Mouse (Mus musculus): ENCODE data around the gene Kat6b.
"Not testable (repeated sequence)": the region's sequence is repeated elsewhere in the genome, so short reads cannot be mapped to it uniquely, and the experiment has no call there.

Gene Kat6b

GRCm38 (mm10) chr14:21484693-21485092, 3.5 kb downstream of the Kat6b start:
- DNase-seq (ENCODE audit: low spot score in 2 of 2): no peak

GRCm38 (mm10) chr14:21485961-21486520, 4.8 kb downstream of the Kat6b start:
- no peak for DNase-seq (ENCODE audit: low spot score in 2 of 2)

DNA sequence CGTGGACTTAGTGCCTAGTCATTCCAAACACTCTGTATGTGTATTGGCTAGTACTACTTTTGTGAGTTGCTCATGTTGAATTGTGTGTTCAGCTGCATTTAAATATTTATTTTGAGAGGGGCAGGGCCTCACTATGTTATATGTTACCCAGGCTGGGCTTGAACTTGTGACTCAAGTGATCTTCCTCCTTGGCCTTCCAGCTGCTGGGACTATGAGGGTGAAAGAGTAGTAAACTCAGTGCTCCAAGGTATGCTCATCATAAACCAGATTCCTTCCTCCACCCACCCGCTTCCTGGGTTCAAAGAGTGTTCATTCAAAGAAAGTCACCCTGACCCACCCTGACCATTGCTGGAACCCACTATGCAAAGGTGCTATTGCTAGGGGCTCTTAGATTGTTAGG, 5.9 kb downstream of the Kat6b start:
- DNase-seq (ENCODE audit: low spot score in 2 of 2): not testable (repeated sequence)

DNA sequence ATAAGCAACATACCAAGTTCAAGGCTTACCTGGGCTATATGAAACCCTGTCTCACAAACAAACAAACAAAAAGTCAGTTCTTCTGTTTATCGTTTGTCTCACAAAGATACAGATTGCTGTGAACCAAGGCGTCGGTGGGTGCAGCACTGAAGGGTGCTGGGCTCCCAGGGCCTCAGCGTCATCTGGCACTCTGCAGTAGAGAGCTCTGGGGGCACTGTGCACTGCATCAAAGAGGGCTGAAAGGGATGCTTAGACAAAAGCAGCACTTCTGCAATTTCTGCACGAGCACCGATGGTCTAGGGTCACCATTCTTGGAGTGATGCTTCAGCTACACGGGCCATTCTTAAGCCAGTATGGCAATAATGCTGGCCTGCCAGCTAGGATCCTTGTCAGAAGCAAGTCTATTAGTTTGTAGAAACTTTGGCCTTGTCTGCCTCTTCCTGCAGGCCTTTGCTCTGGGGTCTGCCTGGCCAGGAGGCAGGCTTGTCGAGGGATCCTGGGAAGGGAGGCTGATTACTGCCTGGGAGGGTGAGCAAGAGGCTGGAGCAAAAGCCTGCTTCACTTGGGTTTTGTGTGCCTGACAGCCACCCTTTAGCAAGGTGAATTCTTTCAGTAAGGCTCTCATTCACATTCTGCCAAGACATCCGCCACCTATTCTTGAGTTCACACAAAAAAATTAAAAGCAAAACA, 7.3 kb downstream of the Kat6b start:
- DNase-seq (ENCODE audit: low spot score in 2 of 2): not testable (repeated sequence)

DNA sequence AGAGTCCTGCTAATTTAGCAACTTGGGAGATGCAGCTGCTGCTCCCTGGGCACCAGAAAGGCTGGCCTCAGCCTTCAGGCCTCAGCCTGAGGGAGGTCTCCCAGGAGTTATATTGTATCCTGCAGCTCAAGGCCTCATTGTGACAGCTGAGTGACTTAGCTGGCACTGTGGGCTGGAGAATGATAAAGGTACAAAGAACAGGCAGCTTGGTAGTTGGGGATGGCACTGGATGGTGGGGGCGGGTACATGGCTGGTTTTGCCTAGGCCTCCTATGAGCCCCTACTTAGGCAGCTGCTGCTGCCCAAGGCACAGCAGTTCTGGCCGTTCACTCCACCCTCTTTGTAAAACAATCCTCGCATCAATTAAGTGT, 7.9 kb downstream of the Kat6b start:
- no peak for DNase-seq (ENCODE audit: low spot score in 2 of 2)

GRCm38 (mm10) chr14:21490141-21490540, 8.9 kb downstream of the Kat6b start:
- no peak for DNase-seq (ENCODE audit: low spot score in 2 of 2)

DNA sequence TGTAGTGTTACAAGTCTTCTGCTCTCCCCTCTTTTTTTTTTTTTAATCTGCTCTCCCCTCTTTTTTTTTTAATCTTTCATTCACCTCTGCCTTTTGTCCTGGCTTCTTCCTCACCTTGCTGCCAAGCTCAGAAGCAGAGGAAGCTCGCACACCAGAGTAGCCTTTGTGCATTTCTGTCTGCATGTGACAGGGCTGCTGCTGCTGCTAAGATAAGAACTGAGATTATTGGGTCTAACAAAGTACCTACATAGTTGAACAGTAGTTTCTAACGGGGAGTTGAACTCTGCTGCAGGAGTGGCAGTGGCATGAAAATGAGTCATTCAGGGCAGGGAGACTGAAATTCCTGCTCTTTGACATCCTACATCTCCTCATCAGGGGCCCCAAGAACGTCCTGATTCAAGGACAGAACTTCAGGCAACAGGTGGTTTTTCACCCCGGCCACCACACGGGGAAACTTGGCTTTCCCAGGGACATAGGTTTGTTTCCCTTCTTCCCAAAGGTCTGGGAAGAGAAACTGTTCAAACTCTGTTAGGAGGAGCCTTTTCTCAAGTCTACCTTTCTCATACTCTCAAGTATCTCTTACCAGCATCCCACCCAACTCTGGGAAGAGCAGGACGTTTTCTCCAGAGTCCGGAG, 17.2 kb downstream of the Kat6b start:
- DNase-seq (ENCODE audit: low spot score in 2 of 2): no peak

- DNase-seq (ENCODE audit: low spot score in 2 of 2): peak; percentile 27 to 74
Measured at GRCm38 (mm10) chr14:21499011-21499581, 17.9 kb downstream of the Kat6b start.

DNA sequence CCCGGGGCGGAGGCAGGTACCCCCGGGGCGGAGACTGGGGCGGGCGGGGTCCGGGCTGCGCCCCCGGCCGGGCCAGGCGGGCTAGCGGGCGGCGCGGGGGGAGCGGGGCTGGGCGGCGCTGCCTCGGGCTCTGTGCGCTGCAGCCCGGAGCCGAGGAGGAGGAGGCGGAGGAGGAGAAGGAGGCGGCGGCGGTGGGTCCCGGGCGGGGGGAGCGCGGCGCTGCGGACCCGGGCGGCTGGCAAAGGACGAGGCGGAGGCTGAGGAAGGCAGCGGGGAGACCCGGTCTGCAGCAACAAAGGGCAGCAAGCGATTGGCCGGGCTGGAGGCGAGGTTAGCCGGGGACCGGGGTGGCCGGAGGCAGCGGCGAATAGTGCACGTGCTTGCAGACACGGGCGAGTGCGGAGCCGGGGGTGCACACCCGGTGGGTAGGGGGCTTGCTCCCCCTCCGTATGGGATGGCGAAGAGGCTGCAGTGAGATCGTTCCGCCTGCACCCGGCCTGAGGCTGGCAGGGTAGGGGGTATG, 18.5 kb downstream of the Kat6b start:
- peak; percentile 58 to 84 for DNase-seq (ENCODE audit: low spot score in 2 of 2)

- DNase-seq (ENCODE audit: low spot score in 2 of 2): peak; percentile 98 to 99
Measured at GRCm38 (mm10) chr14:21500154-21501047, 19.2 kb downstream of the Kat6b start.

DNA sequence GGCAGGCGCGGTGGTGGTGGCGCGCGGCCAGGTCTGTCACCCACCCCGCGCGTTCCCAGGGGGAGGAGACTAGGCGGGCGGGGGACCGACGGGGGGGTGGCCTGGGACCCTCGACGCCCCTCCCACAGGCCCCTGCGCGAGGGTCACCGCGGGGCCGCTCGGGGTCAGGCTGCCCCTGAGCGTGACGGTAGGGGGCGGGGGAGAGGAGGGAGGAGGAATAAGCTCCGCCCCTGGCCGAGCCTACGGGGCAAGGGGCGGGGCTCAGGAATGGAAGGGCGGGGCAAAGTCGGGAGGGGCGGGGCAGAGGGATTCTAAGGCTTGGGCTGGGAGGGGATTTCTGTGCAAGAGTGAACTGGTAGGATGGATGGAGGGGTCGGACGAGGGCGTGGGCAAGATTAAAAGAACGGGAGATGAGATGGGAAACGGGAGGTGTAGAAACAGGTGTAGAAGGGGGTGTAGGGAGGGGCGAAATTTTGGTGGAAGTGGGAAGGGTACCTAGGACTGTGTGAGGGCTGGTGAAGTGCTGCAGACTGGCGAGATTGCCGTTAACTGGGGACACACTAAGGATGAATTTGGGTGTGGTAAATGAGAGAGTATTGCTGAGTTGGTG, 19.9 kb downstream of the Kat6b start:
- peak; percentile 87 to 96 for DNase-seq (ENCODE audit: low spot score in 2 of 2)

GRCm38 (mm10) chr14:21505036-21505435, 23.8 kb downstream of the Kat6b start:
- no peak for DNase-seq (ENCODE audit: low spot score in 2 of 2)

DNA sequence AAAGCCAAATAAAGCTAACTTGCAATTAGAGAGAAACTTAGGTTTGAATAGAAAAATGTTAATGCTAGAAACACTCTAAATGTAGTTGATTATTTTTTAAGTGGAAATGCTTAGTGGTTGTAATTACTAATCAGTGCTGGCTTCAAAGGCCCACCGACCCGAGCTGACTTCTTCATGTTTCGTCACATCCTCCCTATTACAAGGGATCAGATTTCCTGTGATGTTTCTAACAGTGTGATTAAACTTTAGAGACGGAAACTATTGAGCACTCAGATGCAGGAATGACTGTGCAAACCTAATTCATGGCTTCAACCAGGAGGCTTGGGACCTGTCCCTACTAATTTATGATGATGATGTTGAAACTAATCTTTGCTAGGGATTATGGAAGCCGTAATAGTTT, 25.8 kb downstream of the Kat6b start:
- no peak for DNase-seq (ENCODE audit: low spot score in 2 of 2)

DNA sequence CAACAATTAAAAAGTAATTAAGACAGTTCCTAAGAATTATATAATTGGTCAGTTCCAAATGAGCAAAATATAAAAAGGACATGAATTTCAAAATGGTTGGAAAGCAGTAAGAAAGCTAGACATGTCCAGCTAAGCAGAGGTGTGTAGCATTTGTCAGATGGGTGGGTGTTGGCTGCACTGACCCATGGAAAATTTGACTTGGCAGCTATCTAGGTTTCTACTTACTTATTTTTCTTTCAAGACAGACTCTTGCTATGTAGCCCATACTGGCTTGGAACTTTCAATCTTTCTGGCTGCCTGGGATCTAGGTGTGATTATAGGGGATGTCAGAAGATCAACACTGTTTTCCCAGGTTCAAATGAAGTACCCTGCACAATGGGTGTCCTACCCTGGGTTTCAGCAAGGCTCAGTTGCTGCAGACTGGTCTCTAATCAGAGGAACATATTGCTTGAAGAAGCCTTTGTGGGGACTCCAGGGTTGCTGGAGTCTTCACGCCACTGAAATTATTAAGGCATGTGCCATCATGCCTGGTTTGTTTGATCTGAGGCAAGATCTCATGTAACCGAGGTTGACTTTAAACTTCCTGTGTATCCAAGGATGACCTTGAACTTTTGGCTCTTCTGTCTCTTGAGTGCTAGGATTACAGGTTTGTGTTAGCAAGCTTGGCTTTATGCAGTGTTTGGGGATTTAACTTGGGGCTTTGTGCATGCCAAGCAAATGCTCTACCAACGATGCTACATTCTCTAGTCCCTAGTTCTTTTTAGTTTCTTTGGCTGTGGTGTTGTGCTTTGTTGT, 28.1 kb downstream of the Kat6b start:
- no peak for DNase-seq (ENCODE audit: low spot score in 2 of 2)

GRCm38 (mm10) chr14:21511438-21511837, 30.2 kb downstream of the Kat6b start:
- no peak for DNase-seq (ENCODE audit: low spot score in 2 of 2)

GRCm38 (mm10) chr14:21515505-21515904, 34.3 kb downstream of the Kat6b start:
- DNase-seq (ENCODE audit: low spot score in 2 of 2): no peak

DNA sequence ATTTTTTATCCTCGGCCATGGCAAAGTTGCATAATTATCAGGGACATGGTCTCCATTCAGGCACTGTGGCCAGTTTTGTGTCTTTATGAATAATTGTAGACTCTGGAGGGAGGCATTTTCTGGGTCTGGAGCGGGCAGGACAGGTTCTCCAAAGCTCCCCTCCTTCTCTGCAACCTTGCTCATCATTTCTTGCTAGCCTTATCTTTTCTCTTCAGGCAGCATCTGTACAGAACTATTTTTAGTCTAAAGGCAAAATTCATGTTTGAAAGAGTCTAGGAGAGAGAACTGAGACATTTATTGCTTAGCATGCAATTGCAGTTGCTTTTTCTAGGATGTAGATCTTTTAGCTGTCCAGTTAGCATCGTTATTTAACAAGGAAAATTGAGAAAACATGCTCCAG, 38.1 kb downstream of the Kat6b start:
- DNase-seq (ENCODE audit: low spot score in 2 of 2): no peak

GRCm38 (mm10) chr14:21520496-21520895, 39.3 kb downstream of the Kat6b start:
- no peak for DNase-seq (ENCODE audit: low spot score in 2 of 2)

DNA sequence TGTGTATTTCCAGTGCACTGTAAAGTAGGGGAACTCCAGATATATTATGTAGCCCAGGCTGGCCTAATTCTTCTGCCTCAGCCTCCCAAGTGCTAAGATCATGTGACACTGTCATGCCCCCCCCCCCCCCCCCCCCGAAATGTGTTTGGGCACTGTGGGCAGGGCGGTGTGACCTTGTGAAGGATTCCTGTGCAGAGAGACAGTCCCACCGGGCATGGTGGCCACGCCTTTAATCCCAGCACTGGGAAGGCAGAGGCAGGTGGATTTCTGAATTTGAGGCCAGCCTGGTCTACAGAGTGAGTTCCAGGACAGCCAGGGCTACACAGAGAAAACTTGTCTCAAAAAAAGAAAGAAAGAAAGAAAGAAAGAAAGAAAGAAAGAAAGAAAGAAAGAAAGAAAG, 40.3 kb downstream of the Kat6b start:
- not testable (repeated sequence) for DNase-seq (ENCODE audit: low spot score in 2 of 2)

DNA sequence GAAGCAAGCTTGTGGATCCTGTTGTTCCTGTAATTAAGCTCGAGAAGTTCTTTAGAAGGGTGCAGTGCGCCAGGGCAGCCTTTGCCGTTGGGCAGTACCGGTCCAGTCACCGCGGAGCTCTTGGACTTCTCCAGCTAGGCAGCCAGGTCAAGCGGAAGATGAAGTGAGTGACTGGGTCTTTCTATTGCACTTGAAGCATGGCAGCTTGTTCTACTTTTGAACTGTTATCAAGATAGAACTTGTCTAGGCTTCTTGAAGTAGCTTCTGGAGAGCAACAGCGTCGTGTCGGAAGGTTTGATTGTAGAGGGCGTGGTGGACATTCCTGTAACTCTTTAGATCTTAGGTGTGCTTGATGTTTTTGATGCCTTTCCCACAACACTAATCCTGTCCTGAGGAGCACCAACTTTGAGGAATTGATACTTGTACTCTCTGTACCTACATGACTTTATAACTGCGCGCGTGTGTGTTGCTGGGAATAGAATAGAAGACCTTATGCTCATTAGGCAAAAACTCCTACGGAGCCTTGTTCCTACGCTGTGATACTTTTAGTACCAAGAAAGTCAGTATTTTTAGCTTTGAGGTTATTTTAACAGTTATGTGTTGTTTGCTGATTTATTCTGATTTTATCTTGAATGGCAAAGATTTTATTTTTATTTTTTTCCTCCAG, 41.2 kb downstream of the Kat6b start:
- DNase-seq (ENCODE audit: low spot score in 2 of 2): no peak

Data from spleen, postnatal 4 days (tissue).